Mouse (Mus musculus): Measurements from ENCODE around the gene Ccdc15. TPM values are rescaled to one million over a fixed set of nuclear protein-coding genes. Genes with fewer than 3 reads are reported as not detected.

Gene Ccdc15
- polyA plus RNA-seq, 1 experiment from 2014 or later: 8.7 TPM

DNA sequence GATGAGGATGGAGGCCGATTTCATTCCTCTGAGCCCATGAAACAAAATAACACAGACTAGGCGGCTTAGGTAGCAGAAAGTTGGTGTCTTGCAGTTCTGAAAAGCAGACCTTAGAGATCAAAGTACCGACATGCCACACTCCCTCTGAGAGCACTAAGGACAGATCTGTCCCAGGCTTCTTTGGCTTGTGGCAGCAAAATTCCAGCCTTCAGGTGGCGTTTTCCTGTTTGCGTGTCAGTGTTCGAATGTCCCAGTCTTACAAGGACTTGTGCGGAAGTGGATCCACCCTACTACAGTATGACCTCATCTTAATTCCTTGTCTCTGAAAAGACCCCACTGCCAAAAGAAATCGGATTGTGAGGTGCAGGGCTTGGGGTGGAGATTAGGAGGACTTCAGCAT, 20.6 kb upstream of the Ccdc15 start:
- Histone ChIP-seq H3K4me1 (ENCODE audit: control insufficient read depth, insufficient read depth, low read length) (no peaks in the 10 kb centered on the region), H3K27ac (ENCODE audit: low read depth, low read length) (no peak overlapping the region), H3K27me3 (ENCODE audit: control insufficient read depth, insufficient read depth, low read length) (no peaks in the 10 kb centered on the region), H3K9ac (replicated peaks; ENCODE audit: low read depth, low read length) (no peak overlapping the region), H3K36me3 (ENCODE audit: control insufficient read depth, insufficient read depth, low read length) (no peaks in the 10 kb centered on the region), H3K4me3 (ENCODE audit: low read depth, low read length) (no peak overlapping the region), H3K4me2 (ENCODE audit: low read depth, low read length) (peak overlapping the region; percentile 9; the same call in 1 of the 2 replicates), H3K9me3 (ENCODE audit: control insufficient read depth, low read length) (no peaks in the 10 kb centered on the region)
- WGBS: 81% methylated on average over 8 of the region's 8 CpGs
- no peak for ATAC-seq (ENCODE audit: low read depth)

DNA sequence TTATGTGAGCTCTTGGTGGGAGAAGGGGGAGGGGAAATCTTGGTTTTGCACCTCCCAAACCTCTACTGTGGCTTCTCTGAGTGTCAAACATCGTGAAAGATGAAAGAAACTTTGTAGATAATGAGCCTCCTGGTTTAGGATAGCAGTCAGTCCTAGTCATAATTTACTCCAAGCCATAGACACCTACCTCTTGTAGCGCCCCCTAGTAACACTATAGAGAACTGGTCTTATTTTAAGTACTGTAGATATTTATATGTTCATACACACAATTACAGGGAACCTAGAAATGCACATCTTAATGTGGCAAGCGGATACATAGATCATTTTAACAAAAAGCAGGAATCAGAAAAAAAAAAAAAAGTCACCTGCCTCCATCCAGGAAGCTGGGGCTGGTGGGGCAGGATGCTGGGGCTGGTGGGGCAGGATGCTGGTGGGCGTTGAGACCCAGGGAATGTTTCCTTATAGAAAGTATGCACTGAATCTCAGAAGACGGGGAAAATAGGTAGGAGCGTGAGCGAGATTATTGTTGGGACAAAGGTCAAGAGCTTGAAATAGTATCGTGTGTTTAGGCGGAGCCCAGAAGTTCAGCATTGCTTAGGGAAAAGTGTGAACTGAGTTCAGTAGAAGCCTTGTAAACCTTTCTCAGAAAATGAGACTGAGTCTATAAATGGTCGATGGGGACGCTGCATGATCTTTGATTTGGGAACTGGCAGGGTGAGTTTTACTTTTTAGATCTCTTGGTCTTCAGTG, 20.0 kb upstream of the Ccdc15 start:
- H3K9ac ChIP-seq (replicated peaks; ENCODE audit: low read depth, low read length): no peak overlapping the region
- H3K4me3 ChIP-seq (ENCODE audit: low read depth, low read length): no peak overlapping the region
- no peak for ATAC-seq (ENCODE audit: low read depth)
- 88% methylated on average over 11 of the region's 11 CpGs for WGBS
- H3K4me2 ChIP-seq (ENCODE audit: low read depth, low read length): peak overlapping the region; percentile 9; the same call in 1 of the 2 replicates
- H3K4me1 ChIP-seq (ENCODE audit: control insufficient read depth, insufficient read depth, low read length): no peaks in the 10 kb centered on the region
- H3K9me3 ChIP-seq (ENCODE audit: control insufficient read depth, low read length): no peaks in the 10 kb centered on the region
- H3K27ac ChIP-seq (ENCODE audit: low read depth, low read length): peak overlapping the region; percentile 78
- H3K27me3 ChIP-seq (ENCODE audit: control insufficient read depth, insufficient read depth, low read length): no peaks in the 10 kb centered on the region
- no peaks in the 10 kb centered on the region for H3K36me3 ChIP-seq (ENCODE audit: control insufficient read depth, insufficient read depth, low read length)

DNA sequence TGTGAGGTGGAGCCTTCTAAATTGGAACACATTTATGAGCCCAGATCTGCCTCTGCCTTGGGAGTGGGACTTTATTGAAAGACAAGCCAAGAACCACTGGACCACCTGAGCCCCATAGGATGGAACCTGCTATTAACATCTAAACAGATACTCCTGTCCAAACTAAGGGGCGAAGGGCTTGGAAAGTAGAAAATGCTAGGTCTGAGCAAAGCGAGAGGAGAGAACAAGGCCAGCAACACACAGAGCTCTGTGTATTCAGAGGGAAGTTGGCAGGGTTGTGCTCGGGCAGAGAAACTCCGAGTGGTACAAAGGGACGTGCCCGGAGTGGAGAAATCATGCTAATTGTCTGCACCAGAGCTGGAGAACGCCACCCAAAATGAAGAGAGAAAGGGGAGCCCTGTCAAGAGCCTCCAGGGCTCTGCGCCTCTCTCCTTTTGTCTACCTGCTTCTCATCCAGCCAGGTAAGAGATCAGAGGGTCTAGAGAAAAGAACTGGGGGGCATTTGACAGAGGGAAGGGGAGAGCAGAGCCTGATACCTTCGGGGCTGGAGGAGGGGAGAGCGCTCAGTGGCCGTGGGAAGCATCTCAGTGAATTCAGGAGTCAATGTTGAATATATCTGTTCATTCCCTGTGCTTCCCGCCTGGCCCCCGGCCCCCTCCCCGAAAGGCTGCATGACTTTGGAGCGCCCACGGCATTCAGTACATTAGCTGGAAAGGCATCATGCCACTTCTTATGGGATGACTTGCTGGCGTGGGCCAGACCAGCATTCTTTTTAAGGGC, 19.3 kb upstream of the Ccdc15 start, which contains the start of gene Hepacam:
Hepacam (plus strand) TSS at position 51 of the 780 bp plus-strand sequence.
- ATAC-seq (ENCODE audit: low read depth): peak; percentile 71; the same call in 1 of the 2 replicates
- 83% methylated on average over 17 of the region's 17 CpGs for WGBS
- H3K4me2 ChIP-seq (ENCODE audit: low read depth, low read length): 0 out of 2 replicates have a peak within 1 kb of the TSS, but pooled peaks have one; percentile 8
- H3K9ac ChIP-seq (replicated peaks; ENCODE audit: low read depth, low read length): no peak within 1 kb of the TSS
- no peaks in the 10 kb centered on the region for H3K4me1 ChIP-seq (ENCODE audit: control insufficient read depth, insufficient read depth, low read length)
- H3K9me3 ChIP-seq (ENCODE audit: control insufficient read depth, low read length): no peaks in the 10 kb centered on the region
- H3K36me3 ChIP-seq (ENCODE audit: control insufficient read depth, insufficient read depth, low read length): no peaks in the 10 kb centered on the region
- 0 out of 2 replicates have a peak within 1 kb of the TSS, but pooled peaks have one; percentile 7 for H3K4me3 ChIP-seq (ENCODE audit: low read depth, low read length)
- H3K27ac ChIP-seq (ENCODE audit: low read depth, low read length): peak within 1 kb of the TSS; percentile 78
- no peaks in the 10 kb centered on the region for H3K27me3 ChIP-seq (ENCODE audit: control insufficient read depth, insufficient read depth, low read length)

DNA sequence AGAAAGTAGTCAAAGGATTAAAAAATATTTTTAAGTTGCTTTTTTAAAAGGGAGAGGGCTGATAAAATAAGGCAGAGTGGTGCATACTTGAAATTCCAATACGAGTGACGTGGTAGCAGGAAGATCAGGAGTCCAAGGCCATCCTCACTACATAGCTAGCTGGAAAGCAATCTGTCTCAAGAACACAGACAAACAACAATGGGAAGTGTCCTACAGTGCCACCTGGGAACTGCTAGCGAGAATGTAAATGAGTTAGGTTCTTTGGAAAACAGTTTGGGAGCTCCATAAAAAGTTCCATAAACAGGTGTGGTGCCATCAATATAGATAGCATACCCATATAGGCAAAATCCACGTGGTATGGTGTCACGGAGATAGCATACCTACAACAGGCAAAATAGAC, 17.5 kb upstream of the Ccdc15 start:
- Histone ChIP-seq H3K4me1 (ENCODE audit: control insufficient read depth, insufficient read depth, low read length) (no peaks in the 10 kb centered on the region), H3K27ac (ENCODE audit: low read depth, low read length) (no peak overlapping the region), H3K9me3 (ENCODE audit: control insufficient read depth, low read length) (no peaks in the 10 kb centered on the region), H3K4me2 (ENCODE audit: low read depth, low read length) (no peak overlapping the region), H3K4me3 (ENCODE audit: low read depth, low read length) (no peak overlapping the region), H3K9ac (replicated peaks; ENCODE audit: low read depth, low read length) (no peak overlapping the region), H3K27me3 (ENCODE audit: control insufficient read depth, insufficient read depth, low read length) (no peaks in the 10 kb centered on the region), H3K36me3 (ENCODE audit: control insufficient read depth, insufficient read depth, low read length) (no peaks in the 10 kb centered on the region)
- ATAC-seq (ENCODE audit: low read depth): no peak
- WGBS: 69% methylated on average over 5 of the region's 5 CpGs

DNA sequence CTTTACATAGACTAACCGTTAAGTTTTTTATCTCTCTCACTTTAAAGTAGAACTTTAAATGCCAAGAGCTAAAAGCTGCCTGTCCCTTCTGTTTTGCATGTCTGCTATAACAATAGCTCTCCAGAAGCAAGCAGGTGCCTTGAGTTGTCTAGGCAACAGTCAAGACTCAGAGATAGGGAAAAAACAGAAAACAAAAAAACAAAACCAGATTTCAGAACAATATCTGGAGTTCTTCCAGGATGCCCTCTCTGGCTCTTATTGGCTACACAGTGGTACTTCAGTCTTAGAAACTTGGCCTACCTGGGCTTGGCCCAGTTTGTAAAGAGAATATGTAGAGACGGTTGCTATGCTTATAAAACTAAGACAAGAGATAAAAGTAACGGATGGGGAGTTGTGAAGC, 16.2 kb upstream of the Ccdc15 start:
- WGBS: 70% methylated on average over 3 of the region's 3 CpGs
- Histone ChIP-seq H3K4me2 (ENCODE audit: low read depth, low read length) (no peak overlapping the region), H3K4me1 (ENCODE audit: control insufficient read depth, insufficient read depth, low read length) (no peaks in the 10 kb centered on the region), H3K9ac (replicated peaks; ENCODE audit: low read depth, low read length) (no peak overlapping the region), H3K4me3 (ENCODE audit: low read depth, low read length) (no peak overlapping the region), H3K36me3 (ENCODE audit: control insufficient read depth, insufficient read depth, low read length) (no peaks in the 10 kb centered on the region), H3K9me3 (ENCODE audit: control insufficient read depth, low read length) (no peaks in the 10 kb centered on the region), H3K27me3 (ENCODE audit: control insufficient read depth, insufficient read depth, low read length) (no peaks in the 10 kb centered on the region), H3K27ac (ENCODE audit: low read depth, low read length) (no peak overlapping the region)
- ATAC-seq (ENCODE audit: low read depth): no peak

DNA sequence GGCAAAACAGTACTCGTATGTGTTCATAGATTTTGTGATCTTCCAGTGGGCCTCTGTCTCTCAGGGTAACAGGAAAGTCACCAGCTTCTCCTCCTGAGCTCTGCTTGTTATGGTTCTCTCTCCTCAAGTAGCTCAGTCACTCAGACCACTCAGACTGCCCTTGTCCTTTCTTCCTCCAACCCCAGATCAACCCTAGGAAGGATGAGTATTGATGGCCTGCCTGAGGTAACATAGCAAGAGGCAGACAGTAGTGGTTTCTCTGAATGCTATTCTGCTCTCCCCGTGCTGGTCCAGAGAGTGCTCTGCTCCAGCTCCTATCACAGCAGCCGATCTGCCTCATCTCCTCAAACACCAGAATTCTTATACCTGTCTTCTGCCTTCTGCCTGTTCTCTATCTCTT, 15.3 kb upstream of the Ccdc15 start:
- Histone ChIP-seq H3K9ac (replicated peaks; ENCODE audit: low read depth, low read length) (no peak overlapping the region), H3K27me3 (ENCODE audit: control insufficient read depth, insufficient read depth, low read length) (no peaks in the 10 kb centered on the region), H3K9me3 (ENCODE audit: control insufficient read depth, low read length) (no peaks in the 10 kb centered on the region), H3K27ac (ENCODE audit: low read depth, low read length) (no peak overlapping the region), H3K36me3 (ENCODE audit: control insufficient read depth, insufficient read depth, low read length) (no peaks in the 10 kb centered on the region), H3K4me3 (ENCODE audit: low read depth, low read length) (no peak overlapping the region), H3K4me2 (ENCODE audit: low read depth, low read length) (no peak overlapping the region), H3K4me1 (ENCODE audit: control insufficient read depth, insufficient read depth, low read length) (no peaks in the 10 kb centered on the region)
- 78% methylated on average over 3 of the region's 3 CpGs for WGBS
- ATAC-seq (ENCODE audit: low read depth): no peak

DNA sequence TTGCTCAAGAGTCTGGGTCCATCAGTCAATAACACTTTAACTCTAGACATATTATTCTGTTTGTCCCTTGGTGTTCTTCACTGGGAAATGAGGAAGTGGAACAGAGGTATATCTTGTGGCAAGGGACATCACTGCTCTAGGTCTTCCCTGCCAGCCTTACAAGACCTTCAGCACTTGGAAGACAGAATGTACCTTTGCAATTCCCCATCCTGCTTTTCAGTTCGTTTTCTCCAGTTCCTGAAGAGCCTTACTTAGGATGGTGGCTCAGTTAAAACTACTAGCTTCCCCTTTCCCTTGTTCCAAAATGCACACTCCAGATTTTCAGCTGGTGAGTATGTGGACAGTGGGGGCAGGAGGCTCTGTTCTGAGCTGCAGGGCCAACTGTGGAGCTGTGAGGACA, 14.6 kb upstream of the Ccdc15 start:
- Histone ChIP-seq H3K4me1 (ENCODE audit: control insufficient read depth, insufficient read depth, low read length) (no peaks in the 10 kb centered on the region), H3K4me2 (ENCODE audit: low read depth, low read length) (no peak overlapping the region), H3K9ac (replicated peaks; ENCODE audit: low read depth, low read length) (no peak overlapping the region), H3K27ac (ENCODE audit: low read depth, low read length) (no peak overlapping the region), H3K9me3 (ENCODE audit: control insufficient read depth, low read length) (no peaks in the 10 kb centered on the region), H3K27me3 (ENCODE audit: control insufficient read depth, insufficient read depth, low read length) (no peaks in the 10 kb centered on the region), H3K36me3 (ENCODE audit: control insufficient read depth, insufficient read depth, low read length) (no peaks in the 10 kb centered on the region), H3K4me3 (ENCODE audit: low read depth, low read length) (no peak overlapping the region)
- 74% methylated on average over 1 of the region's 1 CpGs for WGBS
- no peak for ATAC-seq (ENCODE audit: low read depth)

DNA sequence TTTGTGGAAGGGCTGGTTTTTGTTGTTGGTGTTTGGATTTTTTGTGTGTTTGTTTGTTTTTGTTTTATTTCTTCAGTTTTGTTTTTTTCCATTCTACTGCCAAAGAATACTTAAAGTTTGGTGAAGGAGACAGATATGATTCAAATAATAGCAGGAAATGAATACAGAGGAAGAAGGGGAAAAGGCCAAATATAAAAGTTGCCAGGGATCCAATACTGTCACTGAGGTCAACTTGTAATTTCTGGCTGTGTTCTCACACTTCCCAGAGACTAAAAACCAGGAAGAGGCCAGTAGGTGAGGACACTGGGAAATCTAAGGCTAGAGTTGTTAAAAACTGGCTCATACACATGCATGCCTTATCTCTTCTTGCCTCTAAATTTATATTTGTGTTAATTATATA, 13.9 kb upstream of the Ccdc15 start:
- Histone ChIP-seq H3K4me1 (ENCODE audit: control insufficient read depth, insufficient read depth, low read length) (no peaks in the 10 kb centered on the region), H3K27me3 (ENCODE audit: control insufficient read depth, insufficient read depth, low read length) (no peaks in the 10 kb centered on the region), H3K9ac (replicated peaks; ENCODE audit: low read depth, low read length) (no peak overlapping the region), H3K36me3 (ENCODE audit: control insufficient read depth, insufficient read depth, low read length) (no peaks in the 10 kb centered on the region), H3K9me3 (ENCODE audit: control insufficient read depth, low read length) (no peaks in the 10 kb centered on the region), H3K4me3 (ENCODE audit: low read depth, low read length) (no peak overlapping the region), H3K27ac (ENCODE audit: low read depth, low read length) (no peak overlapping the region), H3K4me2 (ENCODE audit: low read depth, low read length) (no peak overlapping the region)
- ATAC-seq (ENCODE audit: low read depth): no peak
